Mouse (Mus musculus): ENCODE results near the gene Kif9. TPM values are rescaled to one million over a fixed set of nuclear protein-coding genes. Genes with fewer than 3 reads are reported as not detected.
A peak's percentile ranks its signal among the peaks of the same experiment; 100 is the strongest.

The Kif9 gene
- total and polyA plus RNA-seq, 3 experiments = 0.54 to 0.72 TPM; not detected in 1

DNA sequence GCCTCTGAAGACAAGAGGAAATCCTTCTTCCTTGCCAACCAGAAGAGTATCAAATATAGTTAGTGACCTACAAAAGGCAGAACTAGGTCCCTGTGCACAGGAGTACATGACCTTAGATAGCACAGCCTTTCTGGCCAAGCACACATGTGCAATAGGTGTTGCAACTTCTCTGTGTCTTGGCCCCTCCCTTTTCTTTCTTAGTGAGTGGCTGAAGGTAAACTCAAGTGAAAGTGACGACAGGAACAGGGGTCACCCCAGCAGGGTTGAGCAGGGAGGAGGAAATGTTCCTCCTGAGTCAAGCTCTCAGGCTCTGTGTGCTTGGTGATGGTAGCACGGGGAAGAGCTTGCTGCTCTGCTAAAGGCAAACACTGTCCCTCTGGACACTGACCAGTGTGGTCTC lies 49.0 kb downstream of the Kif9 start:
- H3K27me3 ChIP-seq (ENCODE audit: control insufficient read depth in 1 of 2, insufficient read depth in 2 of 2, low read length in 2 of 2) = no peaks in the 10 kb centered on the region
- H3K36me3 ChIP-seq (ENCODE audit: control insufficient read depth in 1 of 2, insufficient read depth in 2 of 2, low read length in 2 of 2) = peaks cover 0 to 7% of the 10 kb centered on the region in 2 experiments; a peak in 2 of 4 replicates
- no peaks in the 10 kb centered on the region for H3K9me3 ChIP-seq (replicated peaks; ENCODE audit: insufficient read depth, low read length)
- no peak overlapping the region for H3K9ac ChIP-seq (ENCODE audit: control insufficient read depth, low read depth, low read length, poor library complexity, severe bottlenecking)
- peaks cover 1 to 7% of the 10 kb centered on the region in 2 experiments for H3K4me1 ChIP-seq (ENCODE audit: control insufficient read depth in 1 of 2, insufficient read depth in 2 of 2, low read length in 2 of 2)
- no peak overlapping the region for H3K4me3 ChIP-seq (ENCODE audit: control insufficient read depth in 1 of 2, insufficient read depth in 1 of 2, low read depth in 2 of 2, low read length in 2 of 2)
- DNase-seq (ENCODE audit: low read depth, low spot score) = no peak
- no peaks in the 10 kb centered on the region; the same call in 1 of the 2 replicates for H3K79me2 ChIP-seq (ENCODE audit: control insufficient read depth, insufficient read depth, low read length, poor library complexity)
- TF ChIP-seq BHLHE40 (IDR thresholded peaks at IDR 0.05; ENCODE audit: borderline replicate concordance, low read depth, low read length) (no peak), TCF12 (IDR thresholded peaks at IDR 0.05; ENCODE audit: low read depth, low read length) (no peak), MAFK (IDR thresholded peaks at IDR 0.05; ENCODE audit: borderline replicate concordance, low read depth, low read length) (no peak), NELFE (IDR thresholded peaks at IDR 0.05; ENCODE audit: low read depth, low read length) (no peak), SIN3A (IDR thresholded peaks at IDR 0.05; ENCODE audit: low read length) (no peak), HCFC1 (IDR thresholded peaks at IDR 0.05; ENCODE audit: low read depth, low read length) (no peak), EP300 (IDR thresholded peaks at IDR 0.05; ENCODE audit: low read depth in 1 of 2, low read length in 2 of 2) (no peak), ZMIZ1 (IDR thresholded peaks at IDR 0.05; ENCODE audit: low read depth, low read length) (no peak), E2F4 (IDR thresholded peaks at IDR 0.05; ENCODE audit: borderline replicate concordance, low read depth, low read length) (no peak), ZKSCAN1 (IDR thresholded peaks at IDR 0.05; ENCODE audit: low read depth, low read length) (no peak), MXI1 (IDR thresholded peaks at IDR 0.05; ENCODE audit: low read depth, low read length) (no peak), ZC3H11A (IDR thresholded peaks at IDR 0.05; ENCODE audit: low read depth, low read length) (no peak), CTCF (IDR thresholded peaks at IDR 0.05 in 2 of 3, conservative IDR thresholded peaks at IDR 0.05 in 1 of 3; ENCODE audit: control insufficient read depth in 1 of 3, insufficient read depth in 1 of 3, low read depth in 2 of 3, low read length in 3 of 3, poor library complexity in 1 of 3, severe bottlenecking in 1 of 3) (no peak), POLR2AphosphoS2 (IDR thresholded peaks at IDR 0.05; ENCODE audit: low read length) (no peak), MYB (IDR thresholded peaks at IDR 0.05; ENCODE audit: low read depth, low read length) (no peak), JUND (IDR thresholded peaks at IDR 0.05; ENCODE audit: low read depth, low read length) (no peak), USF2 (IDR thresholded peaks at IDR 0.05; ENCODE audit: borderline replicate concordance in 1 of 2, insufficient read depth in 1 of 2, low read depth in 1 of 2, low read length in 2 of 2) (no peak), NRF1 (IDR thresholded peaks at IDR 0.05; ENCODE audit: insufficient read depth, low read depth, low read length, poor library complexity, severe bottlenecking) (no peak), GATA1 (IDR thresholded peaks at IDR 0.05; ENCODE audit: low read depth, low read length) (no peak)
- no peak overlapping the region for H3K27ac ChIP-seq (ENCODE audit: control insufficient read depth, low read depth, low read length)

GRCm38 (mm10) chr9:110529002-110529737 lies 52.4 kb downstream of the Kif9 start:
- Histone ChIP-seq H3K27ac (ENCODE audit: control insufficient read depth, low read depth, low read length) (no peak overlapping the region), H3K9ac (ENCODE audit: control insufficient read depth, low read depth, low read length, poor library complexity, severe bottlenecking) (no peak overlapping the region), H3K4me1 (ENCODE audit: control insufficient read depth in 1 of 2, insufficient read depth in 2 of 2, low read length in 2 of 2) (peaks cover 7 to 10% of the 10 kb centered on the region in 2 experiments), H3K27me3 (ENCODE audit: control insufficient read depth in 1 of 2, insufficient read depth in 2 of 2, low read length in 2 of 2) (no peaks in the 10 kb centered on the region), H3K79me2 (ENCODE audit: control insufficient read depth, insufficient read depth, low read length, poor library complexity) (peaks cover 21% of the 10 kb centered on the region), H3K9me3 (replicated peaks; ENCODE audit: insufficient read depth, low read length) (no peaks in the 10 kb centered on the region), H3K36me3 (ENCODE audit: control insufficient read depth in 1 of 2, insufficient read depth in 2 of 2, low read length in 2 of 2) (peaks cover 0 to 21% of the 10 kb centered on the region in 2 experiments; a peak in 2 of 4 replicates), H3K4me3 (ENCODE audit: control insufficient read depth in 1 of 2, insufficient read depth in 1 of 2, low read depth in 2 of 2, low read length in 2 of 2) (no peak overlapping the region)
- DNase-seq (ENCODE audit: low read depth, low spot score) = peak; percentile 39
- TF ChIP-seq ZMIZ1 (IDR thresholded peaks at IDR 0.05; ENCODE audit: low read depth, low read length) (0 out of 2 replicates have a peak, but pooled peaks have one; percentile 31), POLR2AphosphoS5 (IDR thresholded peaks at IDR 0.05; ENCODE audit: borderline replicate concordance, low read depth, low read length) (no peak), ZNF384 (IDR thresholded peaks at IDR 0.05; ENCODE audit: low read depth, low read length) (0 out of 2 replicates have a peak, but pooled peaks have one; percentile 48)
